Mouse (Mus musculus) embryo, embryonic 9.5 days (tissue): ENCODE measurements around the gene Nr5a2.
A peak's percentile ranks its signal among the peaks of the same experiment; 100 is the strongest.
"Not testable (repeated sequence)": the region's sequence is repeated elsewhere in the genome, so short reads cannot be mapped to it uniquely, and the experiment has no call there.

Experiments
- DNase-seq: peaks from one replicate; pipeline ENCODE4 v3.0.0-alpha.2; 2017; ENCODE audit errors: extremely low spot score

Gene Nr5a2

GRCm38 (mm10) chr1:136840512-136840911 is 119.7 kb downstream of the Nr5a2 start:
- no peak for DNase-seq

- DNase-seq: no peak
Observed at GRCm38 (mm10) chr1:136839202-136839601, 121.0 kb downstream of the Nr5a2 start.

GRCm38 (mm10) chr1:136832305-136833152 is 127.7 kb downstream of the Nr5a2 start:
- DNase-seq: no peak

- no peak for DNase-seq
Observed at GRCm38 (mm10) chr1:136830992-136831391, 129.3 kb downstream of the Nr5a2 start.

GRCm38 (mm10) chr1:136829931-136830330 is 130.3 kb downstream of the Nr5a2 start:
- DNase-seq: no peak

- DNase-seq: no peak
Observed at GRCm38 (mm10) chr1:136823897-136824296, 136.4 kb downstream of the Nr5a2 start.

GRCm38 (mm10) chr1:136800625-136801024 is 159.6 kb downstream of the Nr5a2 start:
- DNase-seq: no peak

- peak; percentile 8 for DNase-seq
Observed at GRCm38 (mm10) chr1:136796361-136797090, 163.7 kb downstream of the Nr5a2 start.

GRCm38 (mm10) chr1:136792957-136793883 is 167.0 kb downstream of the Nr5a2 start:
- not testable (repeated sequence) for DNase-seq
